Mouse (Mus musculus): ENCODE measurements at regions not wholly inside any gene's neighbourhood (a gene's known extent, or its start where the extent isn't known, plus 50 kb on each side); places are given as distances from the start of the nearest gene placed in this dataset.

DNA sequence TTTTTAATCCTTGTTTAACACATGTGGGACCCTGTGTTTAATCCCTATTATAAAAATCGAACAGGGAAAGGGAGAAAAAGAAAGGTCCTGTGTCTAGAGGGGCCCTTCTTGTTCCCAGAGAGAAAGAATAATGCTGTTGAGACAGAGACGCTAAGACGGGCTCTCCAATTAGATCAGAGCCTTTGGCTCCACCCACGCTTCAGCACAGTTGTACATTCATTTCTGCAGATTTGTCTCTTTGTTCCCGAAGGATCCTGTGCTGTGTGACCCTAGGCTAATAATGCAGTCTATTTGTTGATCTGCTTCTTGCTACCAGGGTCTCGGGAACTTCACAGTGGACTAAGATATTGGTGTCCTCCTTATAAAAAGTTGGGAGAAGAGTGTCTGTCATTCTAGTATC lies 92.0 kb downstream of the Cdc5l start:
- DNase-seq (ENCODE audit: low spot score): no peak

DNA sequence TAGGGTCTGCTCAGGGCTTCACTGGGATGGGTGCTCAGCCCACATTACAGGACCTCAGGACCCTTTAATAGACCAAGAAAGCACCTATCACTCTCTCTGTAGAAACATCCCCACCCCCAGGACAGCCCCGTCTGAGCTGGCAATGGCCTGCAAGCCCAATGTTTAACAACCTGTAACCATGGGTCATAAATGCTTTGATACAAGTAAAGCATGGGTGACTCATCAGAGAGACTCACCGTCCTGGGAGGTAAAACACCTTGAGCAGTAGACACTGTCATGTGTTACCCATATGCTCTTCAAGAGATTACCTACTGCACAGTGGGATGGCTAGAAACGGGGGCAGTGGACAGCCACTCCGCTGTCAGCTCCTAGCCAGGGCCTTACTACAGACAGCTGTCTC lies 92.7 kb downstream of the Cdc5l start:
- no peak for DNase-seq (ENCODE audit: low spot score)

DNA sequence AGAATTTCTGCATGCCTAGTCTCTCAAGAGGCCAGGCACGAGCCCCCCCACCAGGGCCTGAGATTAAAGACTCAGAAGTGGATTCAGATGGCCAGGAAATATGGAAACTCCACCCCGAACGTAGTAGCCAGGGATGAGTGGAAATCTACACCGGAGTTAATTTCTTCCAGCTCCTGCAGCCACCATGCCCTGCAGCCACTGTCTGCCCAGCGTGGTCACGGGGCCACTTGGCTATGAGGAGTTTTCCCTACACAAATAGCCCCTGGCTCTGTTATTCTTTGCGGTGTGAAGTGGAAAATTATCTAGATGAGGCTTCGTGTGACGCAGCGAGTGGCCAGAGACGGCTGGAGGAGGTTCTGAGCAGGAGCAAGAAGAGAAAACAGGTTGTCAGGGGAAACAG lies 94.3 kb downstream of the Cdc5l start:
- no peak for DNase-seq (ENCODE audit: low spot score)

DNA sequence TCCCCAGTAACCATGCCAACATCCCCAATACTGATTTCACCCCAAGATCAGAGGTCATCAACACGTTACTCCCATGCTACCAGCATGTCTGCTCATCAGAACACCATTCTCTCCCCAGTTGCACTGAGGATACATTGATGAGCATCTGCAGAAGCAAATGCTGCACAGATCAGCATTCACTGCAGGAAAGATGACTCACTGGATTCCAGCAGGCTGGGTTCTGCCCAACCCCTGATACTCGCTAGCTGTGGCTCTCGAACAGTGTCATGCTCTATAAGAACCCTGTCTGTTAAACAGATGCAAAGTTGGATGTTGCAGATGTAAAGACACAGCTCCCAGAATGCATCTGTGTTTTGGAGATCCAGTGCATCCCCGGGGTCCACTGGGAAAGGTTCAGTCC lies 95.5 kb downstream of the Cdc5l start:
- no peak for DNase-seq (ENCODE audit: low spot score)

DNA sequence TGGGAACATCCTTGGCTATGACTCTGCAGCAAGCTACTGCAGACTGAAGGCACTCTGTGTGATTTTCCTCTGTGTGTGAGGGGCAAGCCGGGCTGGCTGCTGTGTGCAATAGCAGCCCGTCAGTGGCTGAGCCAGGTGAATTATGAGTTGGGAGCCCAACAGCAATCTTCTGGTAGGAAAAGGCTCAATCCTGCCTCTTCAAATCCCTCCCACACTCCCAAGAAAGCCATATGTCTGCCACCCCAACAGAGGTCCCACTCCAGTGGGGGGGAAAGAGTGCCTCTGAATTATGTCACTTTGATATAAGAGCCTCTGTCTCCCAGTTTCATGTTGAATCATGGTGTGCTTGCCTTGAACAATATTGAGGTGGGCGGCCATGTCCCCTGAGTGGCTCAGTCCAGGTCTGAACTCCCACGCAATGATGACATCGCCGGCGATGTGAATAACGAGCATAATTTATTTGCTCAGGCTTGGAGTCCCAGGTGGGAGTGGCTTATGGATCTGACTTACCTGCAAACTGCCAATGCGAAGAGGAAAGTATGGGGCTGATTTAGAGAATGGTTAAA lies 97.9 kb downstream of the Cdc5l start:
- DNase-seq (ENCODE audit: low spot score): no peak

DNA sequence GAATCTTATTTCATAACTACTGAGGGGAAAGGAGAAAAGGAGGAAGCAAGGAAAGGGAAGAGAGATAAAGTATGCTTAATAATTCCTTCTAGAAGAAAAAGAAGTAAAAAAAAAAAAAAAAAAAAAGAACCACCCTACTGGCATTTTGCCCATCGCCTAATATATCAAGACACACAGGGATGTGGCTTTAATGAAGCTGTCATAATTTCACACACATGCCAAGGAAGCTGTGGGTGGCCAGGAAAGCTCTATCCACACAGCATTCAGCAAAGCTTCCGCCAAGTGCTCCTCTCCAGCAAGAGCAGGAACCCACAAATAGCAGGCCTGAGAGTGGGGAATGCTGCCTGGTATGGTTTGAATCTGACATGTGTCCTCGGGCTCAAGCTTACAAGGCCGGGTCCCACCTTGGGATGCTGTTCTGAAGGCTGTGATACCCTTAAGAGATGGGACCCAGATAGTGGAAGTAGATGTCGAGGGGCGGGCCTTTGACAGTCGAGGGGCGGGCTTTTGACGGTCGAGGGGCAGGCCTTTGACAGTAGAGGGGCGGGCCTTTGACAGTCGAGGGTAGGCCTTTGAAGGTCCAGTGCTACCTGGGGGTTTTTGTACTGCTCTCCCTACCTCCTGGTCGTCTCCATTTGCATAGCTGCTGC lies 98.7 kb downstream of the Cdc5l start:
- DNase-seq (ENCODE audit: low spot score): no peak

DNA sequence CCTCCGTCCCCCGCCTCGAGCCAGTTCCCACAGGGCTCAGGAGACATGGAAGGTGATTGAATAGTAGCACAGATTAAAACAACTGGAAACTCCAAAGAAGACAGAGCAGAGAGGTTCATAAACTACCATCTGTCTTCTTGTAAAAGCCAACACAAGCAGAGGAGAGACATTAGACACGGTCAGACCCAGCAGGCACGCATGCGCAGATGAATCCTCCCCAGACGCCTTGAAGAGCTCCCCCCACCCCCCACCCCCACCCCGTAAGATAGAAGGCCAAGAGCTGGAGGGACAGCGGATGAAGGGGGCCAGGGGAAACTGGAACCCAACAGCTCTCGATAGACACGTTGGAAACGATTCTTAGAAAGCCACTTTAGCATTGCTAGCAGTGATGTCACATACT lies 101.2 kb downstream of the Cdc5l start:
- DNase-seq (ENCODE audit: low spot score): no peak

DNA sequence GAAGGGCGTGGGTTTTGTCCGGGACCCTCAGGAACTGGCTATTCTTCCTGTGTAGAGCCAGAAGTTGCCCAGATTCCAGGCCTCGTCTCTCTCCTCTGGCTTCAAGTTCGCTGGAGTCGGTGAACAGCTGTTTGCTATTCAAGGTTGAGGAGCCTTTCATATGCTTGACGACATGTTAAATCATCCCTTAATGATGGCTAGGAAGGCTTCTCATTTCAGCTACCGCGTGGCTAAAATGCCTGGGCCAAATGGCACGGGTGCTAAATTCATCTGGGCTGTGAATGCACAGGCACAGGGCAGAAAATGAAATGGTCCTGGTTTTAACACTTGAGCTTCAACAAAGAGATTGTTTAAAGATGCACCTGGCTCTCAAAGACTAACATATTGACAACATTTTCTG lies 104.3 kb downstream of the Cdc5l start:
- DNase-seq (ENCODE audit: low spot score): no peak

DNA sequence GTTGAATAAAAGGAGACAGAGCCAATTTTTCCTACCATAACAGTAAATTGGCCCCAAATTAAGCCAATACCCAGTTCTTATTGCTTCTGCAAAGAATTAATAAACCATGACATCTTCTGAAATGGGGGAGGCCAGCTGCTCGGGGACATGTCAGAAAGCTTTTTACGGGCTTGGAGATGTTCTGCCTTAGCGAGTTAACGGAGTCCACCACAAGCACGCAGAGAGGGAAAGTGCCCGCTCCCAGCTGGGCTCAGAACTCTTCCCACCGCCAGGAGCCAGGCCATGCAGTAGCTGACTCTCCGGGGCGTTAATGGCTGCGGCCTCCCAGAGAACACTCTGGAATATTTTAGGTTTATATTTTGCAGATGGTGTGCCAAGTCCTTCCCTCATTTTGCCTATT lies 106.8 kb downstream of the Cdc5l start:
- no peak for DNase-seq (ENCODE audit: low spot score)

DNA sequence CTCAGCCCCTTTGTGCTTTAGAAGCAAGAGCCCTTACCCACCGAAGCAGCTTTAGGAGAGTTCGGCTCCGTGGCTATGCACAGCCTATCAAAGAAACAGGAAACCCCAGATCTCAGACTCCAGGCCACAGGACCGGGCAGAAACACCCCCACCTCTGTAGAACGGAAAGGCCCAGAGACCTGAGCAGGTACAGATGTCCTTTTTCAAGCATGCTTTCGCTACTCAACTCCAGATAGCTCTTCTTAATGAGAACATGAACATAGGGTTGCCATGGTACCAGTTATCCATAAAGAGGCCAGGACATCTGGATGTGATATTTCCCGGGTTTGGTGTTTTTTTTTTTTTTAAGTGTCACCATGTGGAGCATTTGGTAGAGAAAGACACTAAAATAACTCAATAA lies 107.4 kb downstream of the Cdc5l start:
- no peak for DNase-seq (ENCODE audit: low spot score)

DNA sequence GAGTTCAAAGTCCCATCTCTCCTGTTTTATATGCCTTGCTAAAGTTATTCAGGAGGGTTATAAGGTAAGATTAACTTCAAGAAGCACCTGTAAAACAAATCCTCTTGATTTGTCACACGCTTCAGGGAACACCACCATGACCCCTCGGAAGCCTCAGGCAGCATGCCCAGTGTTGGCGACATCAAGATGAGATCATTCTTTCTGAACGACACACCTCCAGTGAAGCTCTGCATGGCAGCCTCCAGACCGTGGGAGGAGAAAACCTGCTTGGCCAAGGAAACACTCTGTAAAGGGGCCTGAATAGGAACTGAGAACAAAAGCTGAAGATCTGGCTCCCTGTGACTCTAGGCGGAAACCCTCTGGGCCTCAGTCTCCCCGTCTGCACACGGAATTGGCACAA lies 110.7 kb downstream of the Cdc5l start:
- no peak for DNase-seq (ENCODE audit: low spot score)

DNA sequence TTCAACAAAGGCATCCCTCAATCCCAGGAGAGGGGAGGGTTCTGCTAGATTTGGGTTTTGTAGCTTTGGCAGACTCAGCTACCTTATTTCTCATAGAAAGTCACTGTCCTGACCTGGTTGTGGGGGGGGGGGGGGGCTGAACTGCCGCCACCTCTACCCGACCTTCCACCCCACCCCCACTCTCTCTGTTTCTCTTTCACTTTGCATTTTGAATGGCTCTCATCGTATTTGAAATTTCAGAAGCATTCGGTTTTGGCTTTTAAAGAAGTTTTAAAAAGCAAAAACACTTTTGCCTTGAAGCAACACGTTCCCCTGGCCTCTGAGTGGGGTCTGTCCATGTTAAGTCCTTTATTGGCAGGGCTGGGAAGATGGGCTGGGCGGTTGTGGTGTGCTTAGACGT lies 113.5 kb downstream of the Cdc5l start:
- no peak for DNase-seq (ENCODE audit: low spot score)

DNA sequence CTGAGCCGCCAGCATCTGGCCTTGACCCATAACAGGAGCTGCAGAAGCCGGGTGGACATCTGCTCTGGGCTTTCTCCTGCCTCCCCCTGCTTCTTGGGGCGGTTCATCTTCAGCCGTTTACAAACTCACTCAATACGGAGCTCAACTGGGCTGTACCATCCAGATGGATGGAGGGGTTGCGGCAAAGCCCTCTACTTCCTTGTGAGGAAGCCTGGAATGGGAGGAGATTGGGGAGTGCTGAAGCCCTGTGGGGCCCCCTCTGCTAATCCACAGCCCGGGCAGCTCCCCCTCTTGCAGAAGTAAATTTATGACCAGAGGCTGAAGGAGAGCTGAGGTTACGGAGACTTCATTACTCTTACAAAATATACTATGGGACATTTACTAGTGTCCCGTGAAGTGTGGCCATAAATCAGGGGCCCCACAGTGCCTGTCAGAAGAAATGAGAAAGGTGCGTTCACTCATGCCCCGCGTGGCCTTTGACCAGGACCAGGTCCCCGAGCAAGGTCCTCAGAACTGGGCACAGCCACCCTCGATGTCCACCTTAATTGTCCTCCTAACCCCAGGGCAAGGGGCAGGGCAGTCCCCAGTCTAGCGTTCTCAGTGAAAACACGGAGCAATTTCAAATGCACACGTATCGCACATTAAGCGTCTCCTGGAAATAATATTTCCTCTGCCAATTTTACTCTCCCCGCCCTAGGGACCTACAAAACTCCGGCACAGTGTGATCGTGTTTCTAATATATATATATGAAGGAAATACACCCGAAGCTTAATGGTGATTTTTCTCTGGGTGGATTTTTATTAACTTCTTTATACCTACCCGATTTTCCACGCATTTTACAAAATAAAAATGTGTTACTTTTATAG lies 115.1 kb downstream of the Cdc5l start:
- DNase-seq (ENCODE audit: low spot score): peak; percentile 52

DNA sequence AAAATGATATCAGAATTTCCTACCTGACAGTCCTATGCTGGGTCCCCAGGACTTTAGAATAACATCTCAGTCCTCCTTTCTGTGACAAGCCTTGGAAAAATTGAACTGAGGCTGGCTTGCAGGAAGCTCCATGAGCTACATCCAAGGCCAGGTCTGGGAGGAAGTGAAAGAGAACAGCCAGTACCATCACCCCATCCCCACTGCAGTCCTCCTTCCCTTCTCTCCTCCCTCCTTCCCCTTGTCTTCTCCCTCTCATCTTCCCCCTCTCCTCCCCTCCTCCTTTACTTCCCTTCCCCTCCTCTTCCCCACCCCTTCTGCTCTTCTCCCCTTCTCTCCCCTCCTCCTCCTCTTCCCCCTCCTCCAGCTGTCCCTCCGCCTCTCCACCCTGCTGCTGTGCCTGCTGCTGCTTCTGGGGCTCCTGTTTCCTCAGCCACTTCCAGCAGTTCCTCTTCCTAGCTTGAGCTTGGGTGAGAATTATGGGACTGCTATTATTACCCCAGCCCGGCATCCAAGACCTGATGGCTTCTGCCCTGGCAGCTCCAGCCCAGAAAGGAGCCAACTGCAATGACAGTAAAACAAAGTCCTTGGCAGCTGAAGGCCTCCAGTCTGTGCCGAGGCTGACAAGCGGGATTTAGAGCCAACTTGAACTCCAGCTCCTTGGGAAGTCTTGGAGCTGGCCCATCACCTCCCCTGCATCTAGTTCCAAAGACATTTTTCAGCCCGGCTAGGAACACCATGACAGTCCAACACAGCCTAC lies 120.8 kb downstream of the Cdc5l start:
- no peak for DNase-seq (ENCODE audit: low spot score)

DNA sequence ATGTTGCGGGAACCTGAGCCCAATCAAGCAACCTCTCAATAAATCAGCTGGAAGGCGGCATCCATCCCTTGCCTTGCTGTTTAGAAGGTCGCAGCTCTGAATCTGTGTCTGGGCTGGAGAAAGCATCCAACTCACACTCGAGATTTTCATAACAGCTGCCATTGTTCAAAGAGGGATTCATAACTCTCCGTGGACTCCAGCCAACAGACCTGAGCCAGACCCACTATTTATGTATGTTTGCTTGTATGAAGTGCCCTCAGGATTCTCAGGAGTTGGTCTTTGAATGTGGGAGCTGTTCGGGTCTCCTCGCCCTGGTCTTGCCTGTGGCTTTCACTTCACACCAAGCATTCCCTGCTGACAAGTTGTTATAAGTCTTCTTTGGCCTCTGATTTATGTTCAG lies 127.0 kb downstream of the Cdc5l start:
- DNase-seq (ENCODE audit: low spot score): no peak

DNA sequence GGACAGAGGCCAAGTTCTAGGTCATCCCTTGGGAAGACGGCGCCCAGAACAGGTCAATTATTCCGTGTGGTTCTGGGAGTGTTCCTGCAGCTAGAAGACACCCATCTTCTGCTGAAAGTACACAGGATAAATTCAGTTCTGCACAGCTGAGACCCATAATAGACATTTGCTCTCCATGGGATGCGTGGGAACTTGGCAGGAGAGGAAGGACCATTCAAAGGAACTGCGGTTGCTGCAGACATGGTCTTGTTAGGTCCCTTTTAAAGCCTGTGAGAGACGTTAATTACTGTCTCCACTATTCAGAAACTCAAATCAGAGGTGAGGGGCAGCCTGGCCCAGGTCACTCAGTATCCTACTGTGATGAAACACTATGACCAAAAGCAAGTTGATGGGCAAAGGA lies 130.4 kb downstream of the Cdc5l start:
- no peak for DNase-seq (ENCODE audit: low spot score)

DNA sequence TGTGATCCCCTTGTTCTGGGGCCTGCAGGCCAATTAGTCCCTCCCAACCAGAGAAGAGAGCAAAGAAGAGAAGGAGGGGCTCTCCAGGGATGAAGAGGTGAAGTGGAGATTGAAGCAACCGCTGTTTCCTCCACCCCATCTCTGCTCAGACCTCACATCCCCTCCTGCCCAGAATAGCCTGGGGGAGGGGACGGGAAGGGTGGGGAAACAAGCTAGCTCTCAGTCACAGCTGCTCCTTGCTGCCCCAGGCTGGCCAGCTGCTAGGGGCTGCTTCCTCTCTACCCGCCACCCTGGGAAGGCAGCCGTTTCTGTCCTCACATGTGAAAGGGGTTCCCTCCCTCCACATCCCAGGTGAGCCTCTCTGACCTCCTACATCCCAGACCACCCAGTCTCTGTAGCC lies 135.2 kb downstream of the Cdc5l start:
- no peak for DNase-seq (ENCODE audit: low spot score)

DNA sequence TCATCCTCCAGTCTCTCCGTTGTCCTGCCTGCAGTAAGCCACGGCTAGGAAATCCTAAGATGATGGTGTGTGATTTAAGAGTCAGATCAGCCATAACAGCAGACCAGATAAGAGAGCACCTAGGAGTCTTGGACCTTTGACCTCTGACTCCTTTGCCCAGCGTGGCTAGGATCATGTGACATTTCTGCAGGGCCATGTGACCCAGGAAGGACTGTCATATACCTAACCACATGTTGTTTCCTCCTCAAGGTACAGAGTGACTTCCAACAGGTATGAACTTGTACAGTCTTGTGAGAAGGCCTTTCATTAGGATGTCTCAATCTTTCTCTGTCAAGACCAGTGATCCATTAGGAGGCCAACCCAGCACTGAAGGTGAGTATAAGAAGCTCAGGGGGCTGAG lies 135.7 kb downstream of the Cdc5l start:
- no peak for DNase-seq (ENCODE audit: low spot score)

DNA sequence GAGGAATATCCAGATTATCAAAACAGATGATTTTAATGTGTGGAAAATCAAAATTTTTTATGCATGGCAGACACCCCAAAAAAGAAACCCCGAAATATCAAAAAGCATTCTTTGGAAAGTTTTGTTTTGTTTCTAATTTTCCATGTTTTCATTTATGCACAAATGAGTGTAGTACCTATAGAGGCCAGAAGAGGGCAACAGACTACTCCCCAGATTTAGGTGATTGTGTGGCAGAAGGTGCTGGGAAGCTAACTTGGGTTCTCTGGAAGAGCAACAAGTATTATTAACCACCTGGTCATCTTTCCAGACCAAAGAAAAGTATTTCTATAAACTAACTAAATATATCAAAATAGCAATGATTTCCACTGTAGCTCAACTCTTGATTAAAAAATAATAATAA lies 137.2 kb downstream of the Cdc5l start:
- DNase-seq (ENCODE audit: low spot score): no peak

DNA sequence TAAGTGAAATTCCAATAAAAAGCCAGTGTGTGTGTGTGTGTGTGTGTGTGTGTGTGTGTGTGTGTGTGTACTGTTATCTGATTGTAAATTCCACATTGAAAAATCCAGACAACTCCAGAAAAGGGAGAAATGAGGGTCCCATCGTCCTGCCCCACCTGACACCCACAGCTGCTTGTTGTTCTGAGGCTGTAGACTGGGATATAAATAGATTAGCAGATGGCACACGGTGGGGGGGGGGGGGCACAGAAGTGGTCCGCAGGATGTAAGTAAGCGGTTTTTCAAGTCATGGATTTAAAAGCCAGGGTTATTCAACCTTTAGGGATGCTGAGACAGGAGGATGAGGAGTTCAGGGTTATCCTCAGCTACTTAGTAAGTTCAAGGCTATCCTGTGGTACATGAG lies 138.7 kb downstream of the Cdc5l start:
- DNase-seq (ENCODE audit: low spot score): no peak

DNA sequence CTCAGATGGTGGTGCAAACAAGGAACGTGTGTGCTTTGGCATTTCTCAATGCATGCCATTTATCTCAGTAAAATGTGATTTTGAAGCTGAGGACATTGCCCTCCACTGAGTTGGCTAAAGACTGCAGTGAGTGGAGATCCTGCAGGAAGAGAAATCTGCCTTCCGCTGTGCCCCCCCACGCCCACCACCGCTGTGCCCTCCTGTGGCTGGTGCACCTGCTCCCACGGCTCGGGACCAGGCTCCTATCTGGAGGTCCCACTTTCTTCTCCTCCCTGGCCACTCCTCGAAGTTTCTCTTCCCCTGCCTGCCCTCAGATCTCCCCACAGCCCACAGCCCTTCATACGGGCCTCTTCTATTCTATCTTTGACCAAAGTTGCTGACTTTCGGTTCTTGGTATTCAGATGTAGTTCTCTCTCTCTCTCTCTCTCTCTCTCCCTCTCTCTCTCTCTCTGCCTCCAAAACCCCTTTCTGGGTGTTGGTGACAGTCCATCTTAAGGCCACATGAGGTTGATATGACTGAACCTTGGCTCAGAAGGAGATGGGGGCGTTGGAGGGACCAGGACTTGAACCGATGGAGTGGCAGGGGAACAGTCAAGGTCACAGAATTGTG lies 139.2 kb downstream of the Cdc5l start:
- DNase-seq (ENCODE audit: low spot score): no peak

DNA sequence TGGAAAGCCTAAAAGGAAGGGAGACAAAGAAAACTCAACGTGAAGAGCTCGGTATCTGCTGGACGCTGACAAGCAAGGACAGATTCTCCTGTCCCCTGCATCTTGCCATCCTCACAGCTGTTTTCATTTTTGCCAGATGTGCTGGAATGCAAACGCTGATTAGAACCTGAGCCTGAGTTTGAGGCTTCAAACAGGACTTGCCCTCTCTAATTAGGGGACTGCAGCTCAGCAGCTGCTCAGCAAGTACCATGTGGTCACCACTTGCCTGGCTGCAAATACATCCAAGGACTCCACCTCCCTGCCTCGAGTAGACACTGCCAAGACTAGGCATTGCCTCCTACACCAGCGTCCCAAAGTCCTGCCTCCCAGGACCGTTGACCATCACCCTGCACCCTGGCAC lies 140.7 kb downstream of the Cdc5l start:
- no peak for DNase-seq (ENCODE audit: low spot score)
